Mouse (Mus musculus): Measurements from ENCODE around the gene Tmem95. TPM values are rescaled to one million over a fixed set of nuclear protein-coding genes. Genes with fewer than 3 reads are reported as not detected.

Gene Tmem95
- not detected in 2 replicates for polyA plus RNA-seq (2012; rRNA removed)
- polyA plus RNA-seq (2014; fragmentation: Nextera tagmentation; extraction: Ambion mirVana), result not detected in 2 replicates

DNA sequence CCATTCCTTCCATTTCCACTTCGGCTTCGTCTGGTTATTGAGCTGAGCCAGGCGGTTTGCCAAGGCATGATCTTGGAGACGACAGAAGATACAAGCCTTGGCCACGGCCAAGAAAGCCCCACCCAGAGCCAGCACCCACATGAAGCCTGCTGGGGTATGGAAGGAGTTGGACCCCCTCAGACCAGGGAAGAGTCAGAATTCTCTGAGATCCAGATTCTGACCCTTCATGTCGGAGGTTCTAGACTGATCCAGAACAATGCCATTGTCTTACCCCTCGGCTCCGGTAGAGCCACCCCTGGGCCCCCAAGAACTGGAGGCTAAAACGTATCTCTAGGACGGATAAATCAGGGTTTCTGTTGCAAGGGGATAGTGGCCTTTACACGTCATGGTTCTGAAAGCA is at the start of gene Tmem95:
TSS of gene Tmem95 (minus strand) at position 141 of the 400 bp plus-strand sequence.
- Histone ChIP-seq H3K4me3 (ENCODE audit: insufficient read depth in 1 of 2, low read depth in 2 of 2, low read length in 2 of 2) (no peak within 1 kb of the TSS), H3K27me3 (ENCODE audit: control insufficient read depth, insufficient read depth, low read length) (no peaks in the 10 kb centered on the region), H3K36me3 (replicated peaks; ENCODE audit: control insufficient read depth, insufficient read depth, low read depth) (no peaks in the 10 kb centered on the region), H3K9me3 (ENCODE audit: control insufficient read depth, low read length) (no peaks in the 10 kb centered on the region), H3K4me1 (replicated peaks; ENCODE audit: control insufficient read depth in 2 of 2, insufficient read depth in 2 of 2, low read length in 1 of 2) (peaks cover 43 to 55% of the 10 kb centered on the region in 2 experiments), H3K27ac (peak within 1 kb of the TSS; percentile 72), H3K9ac (replicated peaks) (peak within 1 kb of the TSS; percentile 31), H3K4me2 (ENCODE audit: low read depth) (peak within 1 kb of the TSS; percentile 100)
- TF ChIP-seq CTCF (IDR thresholded peaks at IDR 0.05; ENCODE audit: low read depth) (no peak), EP300 (IDR thresholded peaks at IDR 0.05; ENCODE audit: low read depth) (no peak)
- DNase-seq (ENCODE audit: low read depth in 3 of 3, low spot score in 3 of 3) (no peak), ATAC-seq (ENCODE audit: insufficient read depth) (no peak)
- 72% methylated on average over 11 of the region's 11 CpGs for WGBS (ENCODE audit: insufficient replicate concordance)

DNA sequence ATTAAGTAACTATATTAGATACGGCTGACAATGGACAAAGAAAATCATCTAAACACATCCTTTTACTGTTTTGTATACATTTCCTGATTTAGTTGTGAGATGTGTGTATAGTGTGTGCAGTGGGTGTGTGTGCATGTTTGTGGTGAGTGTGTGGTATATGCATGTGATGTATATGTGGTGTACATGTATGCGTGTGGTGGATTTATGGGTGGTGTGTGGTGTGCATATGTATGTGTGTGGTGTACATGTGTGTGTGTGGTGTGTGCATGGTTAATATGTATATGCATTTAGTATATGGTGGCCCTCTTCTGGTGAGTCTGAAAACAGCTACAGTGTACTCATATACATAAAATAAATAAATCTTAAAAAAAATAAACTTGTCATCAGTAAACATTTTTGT is 49.7 kb upstream of the Tmem95 start:
- H3K27ac ChIP-seq, result no peak overlapping the region
- H3K27me3 ChIP-seq (ENCODE audit: control insufficient read depth, insufficient read depth, low read length), result no peaks in the 10 kb centered on the region
- H3K4me3 ChIP-seq (ENCODE audit: insufficient read depth in 1 of 2, low read depth in 2 of 2, low read length in 2 of 2), result no peak overlapping the region
- no peak for ATAC-seq (ENCODE audit: insufficient read depth)
- no peak overlapping the region for H3K9ac ChIP-seq (replicated peaks)
- TF ChIP-seq CTCF (IDR thresholded peaks at IDR 0.05; ENCODE audit: low read depth) (peak; percentile 25; the same call in 1 of the 2 replicates), EP300 (IDR thresholded peaks at IDR 0.05; ENCODE audit: low read depth) (no peak)
- no peak for DNase-seq (ENCODE audit: low read depth in 3 of 3, low spot score in 3 of 3)
- H3K36me3 ChIP-seq (replicated peaks; ENCODE audit: control insufficient read depth, insufficient read depth, low read depth), result no peaks in the 10 kb centered on the region
- peaks cover 10% of the 10 kb centered on the region in 2 experiments for H3K4me1 ChIP-seq (replicated peaks; ENCODE audit: control insufficient read depth in 2 of 2, insufficient read depth in 2 of 2, low read length in 1 of 2)
- 84% methylated on average over 2 of the region's 2 CpGs for WGBS (ENCODE audit: insufficient replicate concordance)
- H3K9me3 ChIP-seq (ENCODE audit: control insufficient read depth, low read length), result no peaks in the 10 kb centered on the region
- no peak overlapping the region for H3K4me2 ChIP-seq (ENCODE audit: low read depth)

DNA sequence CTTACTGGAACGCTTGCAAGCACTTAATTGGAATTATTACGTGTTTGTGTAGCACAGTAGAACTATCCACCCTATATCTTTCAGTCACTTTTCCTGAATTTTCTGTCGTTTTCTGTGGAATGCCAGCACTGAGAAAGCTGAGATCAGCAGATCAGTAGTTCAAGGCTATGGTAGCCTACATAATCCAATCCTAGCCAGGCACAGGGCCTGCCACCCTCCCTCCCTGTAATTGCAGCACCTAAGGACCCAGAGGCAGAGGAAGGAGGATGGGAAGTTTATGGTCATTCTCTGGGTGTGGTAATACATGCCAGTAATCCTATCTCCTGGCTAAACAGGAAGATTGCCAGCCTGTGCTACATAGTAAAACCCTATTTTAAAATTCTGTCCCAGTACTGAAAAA is 45.0 kb upstream of the Tmem95 start:
- peak overlapping the region; percentile 99 for H3K27ac ChIP-seq
- peaks cover 17% of the 10 kb centered on the region for H3K36me3 ChIP-seq (replicated peaks; ENCODE audit: control insufficient read depth, insufficient read depth, low read depth)
- ATAC-seq (ENCODE audit: insufficient read depth), result no peak
- peak overlapping the region in 1 of 2 experiments; percentile 99; a peak in 2 of 4 replicates for H3K4me3 ChIP-seq (ENCODE audit: insufficient read depth in 1 of 2, low read depth in 2 of 2, low read length in 2 of 2)
- H3K9me3 ChIP-seq (ENCODE audit: control insufficient read depth, low read length), result no peaks in the 10 kb centered on the region
- TF ChIP-seq EP300 (IDR thresholded peaks at IDR 0.05; ENCODE audit: low read depth) (no peak), CTCF (IDR thresholded peaks at IDR 0.05; ENCODE audit: low read depth) (no peak)
- H3K4me1 ChIP-seq (replicated peaks; ENCODE audit: control insufficient read depth in 2 of 2, insufficient read depth in 2 of 2, low read length in 1 of 2), result peaks cover 30 to 31% of the 10 kb centered on the region in 2 experiments
- 59% methylated on average over 3 of the region's 3 CpGs for WGBS (ENCODE audit: insufficient replicate concordance)
- no peaks in the 10 kb centered on the region for H3K27me3 ChIP-seq (ENCODE audit: control insufficient read depth, insufficient read depth, low read length)
- no peak for DNase-seq (ENCODE audit: low read depth in 3 of 3, low spot score in 3 of 3)
- H3K9ac ChIP-seq (replicated peaks), result peak overlapping the region; percentile 84; the same call in 1 of the 2 replicates
- H3K4me2 ChIP-seq (ENCODE audit: low read depth), result peak overlapping the region; percentile 100

DNA sequence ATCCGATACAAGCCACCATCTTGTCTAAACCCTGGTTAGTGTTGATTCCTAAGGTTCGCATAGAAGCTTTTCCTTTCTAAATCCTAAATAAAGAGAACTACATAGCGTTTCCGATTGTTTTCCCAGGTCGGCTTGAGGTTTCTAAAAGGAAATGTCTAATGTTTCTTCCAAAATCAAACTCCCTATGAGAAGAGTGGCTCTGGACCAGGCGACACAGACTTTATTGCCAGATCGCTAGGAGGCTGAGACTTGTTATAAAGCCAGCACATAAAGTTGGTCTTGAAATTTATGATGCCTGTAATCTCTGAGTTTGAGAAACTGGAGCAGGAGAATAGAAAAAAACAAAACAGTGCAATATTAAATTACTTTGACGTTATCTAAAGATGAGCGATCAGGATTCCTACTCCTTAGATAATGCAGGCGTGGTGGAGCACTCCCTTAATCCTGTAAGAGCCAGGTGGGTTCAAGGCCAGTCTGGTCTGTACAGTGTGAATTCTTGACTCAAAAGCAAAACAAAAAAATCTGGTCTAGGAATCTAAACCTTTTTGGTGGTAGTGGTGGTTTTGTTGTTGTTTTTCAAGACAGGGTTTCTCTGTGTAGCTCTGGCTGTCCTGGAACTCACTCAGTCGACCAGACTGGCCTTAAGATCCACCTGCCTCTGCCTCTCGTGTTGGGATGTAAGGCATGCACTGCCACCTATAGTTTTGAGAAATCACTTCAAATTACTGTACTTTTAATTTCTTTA is 44.4 kb upstream of the Tmem95 start:
- no peak for ATAC-seq (ENCODE audit: insufficient read depth)
- H3K27me3 ChIP-seq (ENCODE audit: control insufficient read depth, insufficient read depth, low read length), result no peaks in the 10 kb centered on the region
- 1% methylated on average over 12 of the region's 12 CpGs for WGBS (ENCODE audit: insufficient replicate concordance)
- H3K27ac ChIP-seq, result peak overlapping the region; percentile 99
- peaks cover 23% of the 10 kb centered on the region for H3K36me3 ChIP-seq (replicated peaks; ENCODE audit: control insufficient read depth, insufficient read depth, low read depth)
- peak overlapping the region; percentile 84 for H3K9ac ChIP-seq (replicated peaks)
- no peak; the same call in 1 of the 2 replicates for TF ChIP-seq EP300 (IDR thresholded peaks at IDR 0.05; ENCODE audit: low read depth)
- TF ChIP-seq CTCF (IDR thresholded peaks at IDR 0.05; ENCODE audit: low read depth), result peak; percentile 19; the same call in 1 of the 2 replicates
- peak overlapping the region; percentile 100 for H3K4me2 ChIP-seq (ENCODE audit: low read depth)
- H3K9me3 ChIP-seq (ENCODE audit: control insufficient read depth, low read length), result no peaks in the 10 kb centered on the region
- no peak for DNase-seq (ENCODE audit: low read depth in 3 of 3, low spot score in 3 of 3)
- H3K4me3 ChIP-seq (ENCODE audit: insufficient read depth in 1 of 2, low read depth in 2 of 2, low read length in 2 of 2), result peak overlapping the region; percentile 81 to 99
- peaks cover 36 to 37% of the 10 kb centered on the region in 2 experiments for H3K4me1 ChIP-seq (replicated peaks; ENCODE audit: control insufficient read depth in 2 of 2, insufficient read depth in 2 of 2, low read length in 1 of 2)

All from liver, embryonic 14.5 days (tissue).